25 mouse cellular contexts compared by ENCODE assay signal in the genomic region with DNA sequence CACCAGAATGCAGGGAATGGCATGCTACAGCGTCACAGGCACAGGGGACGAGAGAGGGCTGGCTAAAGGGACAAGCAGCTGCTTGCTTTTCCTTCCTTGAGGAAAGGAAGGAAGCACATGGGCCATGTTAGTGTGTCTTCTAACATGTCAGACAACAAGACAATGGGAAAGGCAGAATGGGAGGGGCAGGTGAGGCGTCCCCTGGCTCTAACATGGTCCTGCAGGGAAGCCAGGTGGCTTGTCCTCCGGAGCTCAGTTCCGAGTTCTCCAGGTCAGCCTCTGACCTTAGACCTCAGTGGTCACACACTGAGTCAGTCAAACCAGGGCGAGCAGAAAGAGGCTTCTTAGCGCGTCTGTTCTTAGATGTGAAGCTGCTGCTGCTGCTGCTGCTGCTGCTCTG. TPM values are rescaled to one million over a fixed set of nuclear protein-coding genes. Genes with fewer than 3 reads are reported as not detected.
DNase-seq lines count a peak whose midpoint lies in the region; ATAC-seq and TF ChIP-seq lines count a peak whose summit lies in the region.
"Had no signal": no experiment of that assay in that cellular context is flagged by ENCODE, and none has a peak within 500 bp of the region (broad histone marks: within the 10 kb centered on the region; RNA-seq: fewer than 3 reads in every experiment).

No protein-coding gene starts in this region.

- TF ChIP-seq CTCF in layer of hippocampus, adult 2 months (conservative IDR thresholded peaks at IDR 0.05): no peak

- H3K27me3 ChIP-seq in hindbrain, embryonic 11.5 days (ENCODE audit: control insufficient read depth, insufficient read depth, low read length): no peaks in the 10 kb centered on the region
- H3K27me3 ChIP-seq in hindbrain, embryonic 16.5 days (replicated peaks; ENCODE audit: control insufficient read depth, insufficient read depth, low read length): no peaks in the 10 kb centered on the region
- no peaks in the 10 kb centered on the region for H3K27me3 ChIP-seq in forebrain, embryonic 16.5 days (replicated peaks; ENCODE audit: control insufficient read depth, insufficient read depth, low read length)
- H3K27me3 ChIP-seq: embryonic facial prominence, embryonic 13.5 days; forebrain, embryonic 12.5 days; limb, embryonic 13.5 days; liver, embryonic 12.5 days; midbrain, embryonic 15.5 days; neural tube, embryonic 12.5 days; stomach, embryonic 15.5 days had no signal

- H3K27ac ChIP-seq in hindbrain, embryonic 11.5 days (ENCODE audit: low read depth, low read length): no peak overlapping the region
- H3K27ac ChIP-seq in hindbrain, embryonic 16.5 days (ENCODE audit: low read depth, low read length): no peak overlapping the region
- peak overlapping the region; percentile 39; the same call in 1 of the 2 replicates for H3K27ac ChIP-seq in layer of hippocampus, adult 2 months
- no peak overlapping the region for H3K27ac ChIP-seq in forebrain, embryonic 16.5 days (ENCODE audit: low read length)
- H3K27ac ChIP-seq: embryonic facial prominence, embryonic 13.5 days; forebrain, embryonic 12.5 days; limb, embryonic 13.5 days; liver, embryonic 12.5 days; midbrain, embryonic 15.5 days; neural tube, embryonic 12.5 days; stomach, embryonic 15.5 days had no signal

- WGBS in hindbrain, embryonic 11.5 days: 69% methylated on average over 8 of the region's 8 CpGs
- WGBS in hindbrain, embryonic 16.5 days: 79% methylated on average over 8 of the region's 8 CpGs
- 85% methylated on average over 8 of the region's 8 CpGs for WGBS in forebrain, embryonic 16.5 days

- H3K4me3 ChIP-seq in hindbrain, embryonic 11.5 days (ENCODE audit: low read depth, low read length): no peak overlapping the region
- no peak overlapping the region for H3K4me3 ChIP-seq in hindbrain, embryonic 16.5 days (ENCODE audit: low read length)
- H3K4me3 ChIP-seq in layer of hippocampus, adult 2 months: no peak overlapping the region
- H3K4me3 ChIP-seq in forebrain, embryonic 16.5 days (replicated peaks; ENCODE audit: low read length): no peak overlapping the region
- H3K4me3 ChIP-seq: embryonic facial prominence, embryonic 13.5 days; erythroblast, embryonic 14.5 days; forebrain, embryonic 12.5 days; limb, embryonic 13.5 days; liver, embryonic 12.5 days; midbrain, embryonic 15.5 days; neural tube, embryonic 12.5 days; stomach, embryonic 15.5 days had no signal

- H3K9ac ChIP-seq in hindbrain, embryonic 11.5 days (ENCODE audit: low read depth, low read length): no peak overlapping the region
- H3K9ac ChIP-seq in hindbrain, embryonic 16.5 days (ENCODE audit: low read depth, low read length): no peak overlapping the region
- no peak overlapping the region for H3K9ac ChIP-seq in forebrain, embryonic 16.5 days (replicated peaks; ENCODE audit: low read depth, low read length)
- H3K9ac ChIP-seq: embryonic facial prominence, embryonic 13.5 days; forebrain, embryonic 12.5 days; limb, embryonic 13.5 days; liver, embryonic 12.5 days; midbrain, embryonic 15.5 days; neural tube, embryonic 12.5 days; stomach, embryonic 15.5 days had no signal

- H3K9me3 ChIP-seq in hindbrain, embryonic 11.5 days (ENCODE audit: control insufficient read depth, low read length): no peaks in the 10 kb centered on the region
- no peaks in the 10 kb centered on the region for H3K9me3 ChIP-seq in hindbrain, embryonic 16.5 days (ENCODE audit: control insufficient read depth, low read length)
- H3K9me3 ChIP-seq in forebrain, embryonic 16.5 days (ENCODE audit: control insufficient read depth, low read length): no peaks in the 10 kb centered on the region
- H3K9me3 ChIP-seq: embryonic facial prominence, embryonic 13.5 days; forebrain, embryonic 12.5 days; limb, embryonic 13.5 days; liver, embryonic 12.5 days; midbrain, embryonic 15.5 days; neural tube, embryonic 12.5 days; stomach, embryonic 15.5 days had no signal

- peak; percentile 14 for DNase-seq in adrenal gland, postnatal 14 days
- no peak for DNase-seq in adrenal gland, postnatal 25 days
- no peak for DNase-seq in hindbrain, embryonic 11.5 days (ENCODE audit: low spot score)
- no peak for DNase-seq in layer of hippocampus, adult 2 months (ENCODE audit: low spot score in 2 of 2)
- DNase-seq in layer of hippocampus, adult 9-11 months: no peak
- DNase-seq in kidney, postnatal 36 days: peak; percentile 27 to 37
- DNase-seq: adrenal gland, postnatal 36 days; cerebellum, adult 11-12 months; cerebellum, postnatal 14 days; embryo, embryonic 11 days; heart, postnatal 4 days; lung, adult 18-20 months; lung, postnatal 4 days; thymus, postnatal 36 days had no signal

- H3K4me1 ChIP-seq in hindbrain, embryonic 11.5 days (replicated peaks; ENCODE audit: control insufficient read depth, insufficient read depth, low read length): no peaks in the 10 kb centered on the region
- peaks cover 4% of the 10 kb centered on the region; the same call in 1 of the 2 replicates for H3K4me1 ChIP-seq in hindbrain, embryonic 16.5 days (ENCODE audit: control insufficient read depth, insufficient read depth, low read depth, low read length)
- no peaks in the 10 kb centered on the region for H3K4me1 ChIP-seq in forebrain, embryonic 16.5 days (replicated peaks; ENCODE audit: control insufficient read depth, insufficient read depth, low read length)
- H3K4me1 ChIP-seq: embryonic facial prominence, embryonic 13.5 days; forebrain, embryonic 12.5 days; limb, embryonic 13.5 days; midbrain, embryonic 15.5 days; neural tube, embryonic 12.5 days; stomach, embryonic 15.5 days had no signal

- 0 out of 2 replicates have a peak, but pooled peaks have one; percentile 45 for ATAC-seq in hindbrain, embryonic 11.5 days (ENCODE audit: low FRiP score)
- ATAC-seq in hindbrain, embryonic 16.5 days: no peak
- ATAC-seq in forebrain, embryonic 16.5 days: no peak
- ATAC-seq: intestine, postnatal 0 days; liver, embryonic 12.5 days; midbrain, embryonic 15.5 days had no signal

- H3K36me3 ChIP-seq in hindbrain, embryonic 11.5 days (ENCODE audit: control insufficient read depth, insufficient read depth, low read length): no peaks in the 10 kb centered on the region
- H3K36me3 ChIP-seq in hindbrain, embryonic 16.5 days (ENCODE audit: control insufficient read depth, insufficient read depth, low read length): peaks cover 5% of the 10 kb centered on the region; the same call in 1 of the 2 replicates
- H3K36me3 ChIP-seq in forebrain, embryonic 16.5 days (ENCODE audit: control insufficient read depth, insufficient read depth): peaks cover 11% of the 10 kb centered on the region
- H3K36me3 ChIP-seq: midbrain, embryonic 15.5 days had no signal

- H3K4me2 ChIP-seq in hindbrain, embryonic 11.5 days (replicated peaks; ENCODE audit: low read depth, low read length): no peak overlapping the region
- no peak overlapping the region for H3K4me2 ChIP-seq in hindbrain, embryonic 16.5 days (ENCODE audit: low read length)
- H3K4me2 ChIP-seq in forebrain, embryonic 16.5 days (ENCODE audit: low read length): no peak overlapping the region
- H3K4me2 ChIP-seq: embryonic facial prominence, embryonic 13.5 days; forebrain, embryonic 12.5 days; limb, embryonic 13.5 days; liver, embryonic 12.5 days; midbrain, embryonic 15.5 days; neural tube, embryonic 12.5 days; stomach, embryonic 15.5 days had no signal

RNA-seq across cellular contexts. Expression of a gene that starts 37.1 kb away (rescaled TPM):
- total RNA-seq in adrenal gland, postnatal 14 days (2021): 69.8 and 71.7 TPM in 2 replicates
- 61.4 and 77.5 TPM in 2 replicates for total RNA-seq in adrenal gland, postnatal 25 days (2021)
- polyA plus RNA-seq in hindbrain, embryonic 11.5 days (2014; fragmentation: Nextera tagmentation; extraction: Ambion mirVana): 146 and 157 TPM in 2 replicates
- polyA plus RNA-seq in hindbrain, embryonic 16.5 days (2015; fragmentation: Nextera tagmentation; extraction: Ambion mirVana): 34.3 and 37.5 TPM in 2 replicates
- total RNA-seq in layer of hippocampus, adult 2 months (2021): 10 to 100 TPM; 58.5 to 59.3 TPM
- polyA plus RNA-seq in forebrain, embryonic 16.5 days (2015; fragmentation: Nextera tagmentation; extraction: Ambion mirVana): 53.3 and 69.9 TPM in 2 replicates

Comparison
In these comparisons a context has a peak if more than half of its experiments do, and no peak if none do; other contexts are left out.
1. DNase-seq: peak in adrenal gland, postnatal 14 days (single experiment) and kidney, postnatal 36 days (2 of 2); none in adrenal gland, postnatal 25 days (single experiment), hindbrain, embryonic 11.5 days (single experiment), layer of hippocampus, adult 2 months (0 of 2) and layer of hippocampus, adult 9-11 months (single experiment).